Mouse (Mus musculus) 416B (cell line): ENCODE measurements around the gene Fance.
"Not testable (repeated sequence)": the region's sequence is repeated elsewhere in the genome, so short reads cannot be mapped to it uniquely, and the experiment has no call there.

Experiments
- DNase-seq: peaks from one replicate; pipeline ENCODE4 v3.0.0; 2011; ENCODE audit warnings: low read depth

Gene Fance

GRCm38 (mm10) chr17:28327673-28328325, 14.5 kb downstream of the Fance start:
- peak; percentile 92 for DNase-seq

- DNase-seq = peak; percentile 95
Measured at GRCm38 (mm10) chr17:28328366-28328928, 15.1 kb downstream of the Fance start, which contains the start of gene Rpl10a. TSS of gene Rpl10a (plus strand) at chr17:28328471.

DNA sequence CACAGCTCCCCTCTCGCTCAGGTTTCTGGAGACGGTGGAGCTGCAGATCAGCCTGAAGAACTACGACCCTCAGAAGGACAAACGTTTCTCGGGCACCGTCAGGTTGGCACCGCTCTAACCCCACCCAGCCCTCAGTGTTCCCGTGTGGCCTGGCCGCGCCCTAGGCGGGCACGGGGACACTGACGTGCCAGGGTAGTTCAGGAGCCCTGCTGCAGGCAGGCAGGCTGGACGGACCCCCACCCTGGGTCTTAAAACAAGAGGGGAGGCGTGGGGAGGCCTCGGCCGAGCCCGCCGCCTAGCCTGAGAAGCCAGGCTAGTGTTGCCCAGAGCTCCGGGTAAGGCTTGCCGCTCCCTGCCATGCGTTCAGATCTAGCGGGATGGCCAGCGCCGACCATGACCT, 15.6 kb downstream of the Fance start:
- DNase-seq = peak; percentile 40

DNA sequence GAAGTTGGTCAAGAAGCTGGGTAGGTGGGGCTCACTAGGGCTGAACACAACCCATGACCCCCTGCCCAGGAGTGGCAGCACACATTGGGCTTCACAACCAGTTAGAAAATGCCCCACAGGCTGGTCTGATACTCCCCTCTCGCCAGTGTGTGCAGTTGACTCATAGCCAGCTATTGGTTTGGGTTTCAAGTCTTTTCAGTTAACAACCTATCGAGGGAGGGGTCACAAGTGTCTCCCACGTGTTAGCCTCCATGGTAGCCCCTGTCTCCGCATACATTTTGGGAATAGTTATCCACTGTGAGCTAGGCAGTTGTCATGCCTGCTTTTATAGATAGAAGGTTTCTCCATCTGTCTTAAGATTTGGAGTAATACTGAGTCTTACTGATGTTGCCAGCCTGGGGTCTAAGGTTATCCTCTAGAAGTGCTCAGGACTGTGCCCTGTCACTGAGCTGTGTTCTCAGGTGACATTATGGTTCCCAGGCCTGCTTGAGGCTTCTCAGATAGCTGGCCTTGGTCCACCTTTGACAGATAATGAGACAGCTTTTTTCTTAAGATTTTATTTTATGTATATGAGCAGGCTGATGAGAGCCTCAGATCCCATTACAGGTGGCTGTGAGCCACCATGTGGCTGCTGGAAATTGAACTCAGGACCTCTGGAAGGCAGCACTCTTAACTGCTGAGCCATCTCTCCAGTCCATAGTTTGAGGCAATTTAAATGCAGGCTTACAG, 16.3 kb downstream of the Fance start:
- DNase-seq = peak; percentile 56

- DNase-seq = peak; percentile 33
Measured at GRCm38 (mm10) chr17:28330232-28330546, 16.9 kb downstream of the Fance start.

DNA sequence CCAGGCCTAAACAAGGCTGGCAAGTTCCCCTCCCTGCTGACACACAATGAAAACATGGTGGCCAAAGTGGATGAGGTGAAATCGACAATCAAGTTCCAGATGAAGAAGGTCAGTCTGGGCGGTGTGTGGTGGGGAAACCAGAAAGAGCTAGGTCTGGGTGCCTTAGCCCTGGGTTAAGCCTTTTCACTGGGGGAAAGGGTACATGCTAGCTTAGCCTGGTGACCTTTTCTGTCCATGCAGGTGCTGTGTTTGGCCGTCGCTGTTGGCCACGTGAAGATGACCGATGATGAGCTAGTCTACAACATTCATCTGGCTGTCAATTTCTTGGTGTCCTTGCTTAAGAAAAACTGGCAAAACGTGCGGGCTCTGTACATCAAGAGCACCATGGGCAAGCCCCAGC, 17.3 kb downstream of the Fance start:
- DNase-seq = not testable (repeated sequence)

DNA sequence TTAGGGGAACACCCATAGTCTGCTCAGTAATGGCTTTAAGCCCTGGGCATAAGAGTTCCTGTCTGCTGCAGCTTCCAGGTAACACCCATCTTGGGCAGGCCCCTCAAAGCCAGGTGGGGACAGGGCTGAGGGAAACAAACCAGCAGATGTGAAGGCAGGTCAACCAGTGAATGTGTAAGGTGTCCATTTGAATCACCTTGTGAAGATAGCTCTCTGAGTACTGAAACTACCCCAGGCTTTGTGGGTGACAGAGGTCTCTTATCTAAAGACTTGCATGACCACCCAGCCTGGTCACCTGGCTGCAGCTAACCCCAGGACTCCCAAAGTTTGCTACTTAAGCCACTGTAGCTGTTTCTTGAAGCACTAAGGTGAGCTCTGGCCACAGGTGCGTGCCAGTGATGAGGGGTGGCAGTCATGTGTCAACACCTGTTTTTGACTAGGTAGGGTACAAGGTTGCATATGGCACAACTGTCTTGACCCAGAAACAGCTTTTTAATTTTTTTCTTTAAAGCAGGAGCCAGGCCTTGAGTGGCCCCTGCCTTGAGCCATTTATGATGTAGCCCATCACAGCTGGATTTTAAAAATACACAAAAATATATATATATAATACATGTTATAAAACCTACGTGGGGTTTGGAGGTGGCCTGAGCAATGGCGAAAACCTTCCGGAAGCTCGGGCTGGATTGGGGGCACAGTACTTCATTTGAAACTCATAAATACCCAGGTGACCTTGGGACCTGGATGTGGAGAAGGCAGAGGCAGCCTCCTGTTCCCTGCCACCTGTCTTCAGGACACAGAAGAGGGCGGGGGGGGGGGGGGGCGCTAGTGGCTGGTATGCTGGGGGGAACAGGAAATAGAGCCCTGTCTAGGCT, 18.2 kb downstream of the Fance start:
- DNase-seq = peak; percentile 43

DNA sequence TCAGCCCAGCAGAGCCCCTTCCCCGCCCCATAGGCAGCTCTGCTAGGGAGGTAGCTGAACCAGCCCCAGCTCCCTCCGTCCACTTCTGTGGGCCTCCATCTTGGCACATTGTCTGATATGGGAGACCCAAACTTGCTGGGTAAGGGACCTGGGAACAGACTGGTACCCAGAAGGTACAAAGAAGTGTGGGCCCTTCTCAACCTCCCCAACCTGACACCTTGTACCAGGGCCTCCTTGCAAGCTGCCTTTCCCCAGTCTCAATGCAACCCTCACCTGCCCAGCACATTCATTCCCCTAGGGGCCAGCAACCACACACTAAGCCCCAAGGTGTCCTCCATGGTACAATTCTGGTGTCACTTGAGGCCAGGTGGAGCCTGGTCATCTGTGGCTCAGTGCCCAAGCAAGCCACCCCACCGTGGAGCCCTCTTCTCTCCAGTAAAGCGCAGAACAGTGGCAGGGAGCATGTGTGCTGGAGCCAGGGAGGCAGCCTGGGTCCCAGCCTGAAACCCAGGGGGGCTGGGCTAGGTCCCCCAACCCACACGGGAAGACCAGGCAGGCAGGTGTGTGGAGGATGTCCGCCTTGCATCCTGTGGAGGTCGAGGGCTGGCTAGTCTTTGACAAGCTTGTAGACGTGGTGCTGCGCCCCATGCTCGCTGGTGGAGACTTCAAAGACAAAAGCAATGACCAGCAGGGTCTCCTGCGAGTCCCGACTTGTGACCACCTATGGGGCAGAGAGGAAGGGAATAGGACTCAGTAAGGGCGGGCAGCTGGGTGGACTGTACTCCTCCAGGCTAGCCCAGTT, 19.0 kb downstream of the Fance start:
- no peak for DNase-seq

- no peak for DNase-seq
Measured at GRCm38 (mm10) chr17:28332915-28333546, 19.7 kb downstream of the Fance start.

DNA sequence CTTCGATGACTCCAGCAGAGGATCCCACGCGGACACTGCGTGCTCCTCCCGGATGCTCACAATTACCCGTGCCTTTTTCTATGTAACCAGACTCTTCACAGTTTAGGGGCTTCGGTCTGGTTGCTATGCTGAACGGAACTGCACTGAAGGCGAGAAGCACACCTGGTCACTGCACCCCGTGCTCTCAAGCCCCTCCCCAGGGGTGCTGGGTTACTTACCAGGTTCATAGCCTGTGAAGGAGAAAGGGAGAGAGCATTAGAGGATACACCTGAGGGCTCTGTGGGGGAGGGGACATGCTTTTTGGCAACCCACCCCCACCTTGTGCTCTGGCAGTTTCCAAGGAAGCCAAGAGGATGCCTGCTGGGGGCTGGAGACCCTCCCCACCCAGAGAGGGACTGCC, 21.9 kb downstream of the Fance start:
- no peak for DNase-seq

DNA sequence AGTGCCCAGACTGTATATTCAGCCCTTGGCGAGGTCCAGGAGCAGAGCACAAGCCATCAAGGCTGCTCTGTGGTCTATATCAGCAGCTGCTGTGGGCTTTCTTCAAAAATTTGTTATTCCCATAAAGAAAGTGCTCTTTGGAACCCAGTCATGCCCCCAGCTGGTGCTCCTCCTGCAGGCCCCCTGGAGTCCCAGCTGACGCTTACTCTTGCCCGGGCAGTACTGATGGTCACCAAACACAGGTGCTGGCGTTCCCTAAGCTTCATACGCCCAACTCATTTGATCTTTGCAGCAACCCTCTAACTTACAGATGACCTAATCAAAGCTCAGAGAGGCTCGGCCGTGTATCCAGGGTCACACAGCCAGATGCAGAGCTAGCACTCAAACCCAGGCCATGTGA, 24.2 kb downstream of the Fance start:
- no peak for DNase-seq

DNA sequence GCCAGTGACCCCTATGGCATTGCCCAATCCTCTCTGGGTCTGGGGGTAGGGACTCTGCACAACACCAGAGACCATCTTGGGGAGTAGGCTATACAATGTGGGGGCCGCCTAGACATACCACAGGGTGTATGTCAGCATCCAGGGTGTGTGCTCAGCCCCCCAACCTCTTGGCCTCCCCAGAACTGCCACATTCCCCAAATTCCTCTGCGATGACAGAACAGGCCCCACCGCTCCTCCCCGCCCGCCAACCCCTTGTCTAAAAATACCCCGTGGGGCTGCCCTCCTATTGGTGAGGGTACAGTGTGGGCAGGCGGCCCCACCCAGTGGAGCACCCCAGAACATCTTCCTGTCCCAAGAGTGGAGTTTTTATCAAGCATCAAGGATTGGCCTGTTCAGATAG, 27.3 kb downstream of the Fance start:
- no peak for DNase-seq

DNA sequence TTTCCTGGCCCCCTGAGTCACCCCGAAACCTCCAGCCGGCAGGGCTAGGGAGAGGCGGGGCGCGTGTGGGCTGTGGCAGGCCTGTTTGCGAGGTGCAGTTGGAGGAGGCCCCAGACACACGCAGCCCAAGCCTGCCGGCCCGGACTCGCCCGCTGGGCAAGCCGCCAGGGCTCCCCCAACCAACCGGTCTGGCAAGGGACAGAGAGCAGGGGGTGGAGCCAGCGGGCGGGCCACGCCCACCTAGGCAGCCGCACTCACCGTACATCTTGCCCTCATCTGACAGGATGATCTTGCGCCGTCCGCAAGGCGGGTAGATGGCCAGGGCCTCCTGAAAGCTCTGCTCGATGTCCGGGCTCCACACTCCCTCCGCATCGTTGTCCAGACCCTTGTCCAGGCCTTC, 27.8 kb downstream of the Fance start:
- peak; percentile 52 for DNase-seq

DNA sequence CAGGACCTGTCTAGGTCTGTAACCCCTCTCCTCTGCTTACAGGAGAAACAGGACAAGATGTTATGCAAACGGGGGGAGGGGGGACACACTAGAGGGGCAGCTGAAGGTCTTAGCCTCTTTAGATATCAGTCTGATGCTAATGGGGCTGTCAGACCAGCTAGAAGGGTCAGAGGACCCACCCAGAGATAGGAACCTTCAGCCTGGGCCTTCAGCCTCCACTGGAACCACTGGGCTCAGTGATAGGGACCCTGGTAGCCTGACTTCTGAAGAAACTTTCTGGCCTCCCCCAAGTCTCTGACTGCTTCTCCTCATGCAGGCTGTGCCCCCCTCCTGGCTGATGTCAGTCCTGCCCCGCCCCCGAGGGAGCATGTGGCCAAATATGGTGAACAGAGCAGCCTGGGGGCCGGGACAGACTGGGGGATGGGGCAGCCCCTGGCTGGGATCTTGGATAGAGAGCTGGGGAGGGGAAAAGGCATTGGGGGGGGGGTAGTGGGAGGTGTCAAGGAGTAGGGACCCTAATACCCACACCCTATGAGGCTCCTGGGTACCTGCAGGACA, 30.8 kb downstream of the Fance start:
- DNase-seq = no peak

DNA sequence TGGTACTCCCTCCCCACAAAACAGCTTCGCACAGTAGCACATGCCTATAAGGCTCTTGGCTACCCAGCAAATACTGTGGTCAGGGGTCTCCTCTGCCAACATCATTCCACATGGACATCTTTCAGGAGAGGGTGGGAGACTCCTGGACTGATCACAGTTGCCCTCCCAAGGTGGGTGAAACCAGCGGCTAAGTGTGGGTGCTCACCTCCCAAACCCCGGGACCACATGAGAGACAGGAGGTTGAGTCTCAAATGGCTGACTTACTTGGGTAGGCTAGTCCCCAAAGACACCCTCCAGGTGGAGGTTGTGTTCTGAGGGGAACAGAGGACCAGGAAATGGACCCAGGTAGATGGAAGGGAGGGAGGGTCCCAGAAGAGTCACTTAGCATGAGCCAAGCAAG, 31.4 kb downstream of the Fance start:
- DNase-seq = no peak

DNA sequence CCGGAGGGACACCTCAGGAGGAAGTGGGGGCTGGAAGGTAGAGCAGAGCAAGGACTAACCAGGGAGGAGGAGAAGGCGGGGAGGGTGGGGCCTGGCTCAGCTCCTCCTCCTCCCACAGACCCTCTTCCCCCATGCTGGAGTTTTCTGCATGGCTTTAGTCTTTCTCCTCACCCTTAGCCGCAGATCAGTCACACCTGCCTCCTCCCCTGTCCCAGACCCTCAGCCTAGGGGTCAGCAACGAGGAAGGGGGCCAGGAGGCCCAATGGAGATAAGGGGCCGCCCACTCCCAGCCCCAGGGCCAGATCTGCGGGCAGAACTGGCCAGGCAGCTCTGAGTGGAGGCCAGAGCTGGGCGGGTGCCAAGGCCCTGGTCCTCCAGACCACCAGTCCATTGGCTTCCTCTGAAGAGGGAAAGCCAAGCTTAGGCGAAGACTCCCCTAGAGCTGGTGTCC, 32.0 kb downstream of the Fance start:
- DNase-seq = no peak

- DNase-seq = no peak
Measured at GRCm38 (mm10) chr17:28345882-28346281, 32.6 kb downstream of the Fance start.

GRCm38 (mm10) chr17:28347327-28347726, 34.0 kb downstream of the Fance start:
- DNase-seq = no peak

DNA sequence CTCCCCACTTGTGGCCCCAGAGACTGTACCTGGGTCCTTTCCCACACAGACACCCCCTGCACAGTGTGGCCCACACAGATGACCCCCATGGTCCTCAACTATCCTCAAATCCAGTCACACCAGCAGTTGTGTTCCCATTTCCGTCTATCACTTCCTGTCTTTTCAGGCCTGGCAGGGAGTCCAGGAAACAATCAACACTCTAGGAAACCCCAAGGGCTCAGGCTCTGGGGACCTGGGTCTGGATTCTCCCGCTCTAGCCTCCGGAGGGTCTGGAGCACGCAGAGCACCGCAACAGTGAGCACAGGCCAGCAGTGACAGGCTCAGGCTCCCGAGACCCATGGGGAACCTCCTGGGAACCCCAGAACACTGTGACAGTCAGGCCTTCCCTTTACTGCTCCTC, 34.9 kb downstream of the Fance start:
- no peak for DNase-seq

DNA sequence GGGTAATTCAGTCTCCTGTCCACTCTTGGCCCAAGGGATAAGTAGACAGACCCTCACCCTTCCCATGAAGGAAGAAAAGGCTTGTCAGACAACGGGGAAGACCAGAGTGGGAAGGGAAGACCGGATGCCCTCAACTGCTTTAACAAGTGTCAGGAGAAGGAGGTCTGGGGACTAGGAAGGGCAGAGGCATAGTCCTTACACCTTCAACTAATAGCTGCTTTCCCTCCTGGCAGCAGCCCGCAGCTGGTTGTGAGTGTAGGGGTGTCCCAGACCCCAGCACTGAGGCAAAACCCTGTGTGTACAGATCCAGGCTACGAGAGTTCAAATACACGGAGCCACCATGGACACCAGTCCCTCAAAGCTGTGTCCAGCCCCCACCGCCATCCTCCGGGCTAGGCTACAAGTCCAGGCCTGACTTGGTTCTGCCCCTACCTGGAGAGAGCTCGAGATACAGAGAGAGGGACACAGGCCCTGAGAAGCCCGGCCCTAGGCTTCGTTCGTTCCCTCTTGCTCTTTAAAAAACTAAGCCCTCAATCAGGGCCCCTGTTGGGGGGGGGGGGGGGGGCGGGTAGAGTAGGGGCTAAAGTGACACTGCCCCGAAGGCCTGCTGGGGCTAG, 36.1 kb downstream of the Fance start:
- DNase-seq = no peak
